In the genomic region with DNA sequence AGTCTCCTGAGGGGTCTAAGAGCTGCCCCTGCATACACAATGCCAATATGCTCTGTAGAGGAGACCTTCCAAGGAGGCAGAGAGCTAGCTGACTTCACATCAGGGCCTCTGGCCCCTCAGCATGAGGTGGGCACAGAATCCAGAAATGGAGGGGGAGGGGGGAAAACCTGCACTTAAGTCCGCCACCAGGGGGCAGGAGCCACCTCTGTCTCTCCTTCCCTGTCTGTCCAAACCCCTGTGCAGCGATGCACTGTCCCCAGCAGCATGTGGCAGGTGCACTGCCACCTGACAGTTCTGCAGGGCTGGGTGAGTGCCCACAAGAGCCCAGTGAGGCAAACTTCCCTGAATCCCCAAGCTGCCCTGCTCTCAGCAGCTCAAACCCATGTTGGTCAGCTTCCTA, we compare ENCODE assay signal across 9 mouse cellular contexts. TPM values are rescaled to one million over a fixed set of nuclear protein-coding genes. Genes with fewer than 3 reads are reported as not detected.
DNase-seq lines count a peak whose midpoint lies in the region; ATAC-seq and TF ChIP-seq lines count a peak whose summit lies in the region.
"Had no signal": no experiment of that assay in that cellular context is flagged by ENCODE, and none has a peak within 500 bp of the region (broad histone marks: within the 10 kb centered on the region; RNA-seq: fewer than 3 reads in every experiment).

No protein-coding gene starts in this region.

- no peaks in the 10 kb centered on the region for H3K4me1 ChIP-seq in heart, embryonic 12.5 days (replicated peaks)
- peaks cover 31% of the 10 kb centered on the region for H3K4me1 ChIP-seq in E14TG2a.4 (replicated peaks; ENCODE audit: low read depth, low read length)
- H3K4me1 ChIP-seq in midbrain, embryonic 14.5 days (ENCODE audit: control insufficient read depth, insufficient read depth, low read length) = no peaks in the 10 kb centered on the region
- H3K4me1 ChIP-seq: limb, embryonic 13.5 days had no signal

- TF ChIP-seq CTCF in E14TG2a.4 (conservative IDR thresholded peaks at IDR 0.05; ENCODE audit: low read length) = peak; percentile 72

- peaks cover 12% of the 10 kb centered on the region; the same call in 1 of the 2 replicates for H3K27me3 ChIP-seq in heart, embryonic 12.5 days (replicated peaks)
- H3K27me3 ChIP-seq in E14TG2a.4 (ENCODE audit: insufficient read depth, low read length) = peaks cover 20% of the 10 kb centered on the region
- no peaks in the 10 kb centered on the region for H3K27me3 ChIP-seq in midbrain, embryonic 14.5 days (ENCODE audit: control insufficient read depth, insufficient read depth, low read length)
- H3K27me3 ChIP-seq: limb, embryonic 13.5 days had no signal

- peaks cover 3% of the 10 kb centered on the region; the same call in 1 of the 2 replicates for H3K9me3 ChIP-seq in heart, embryonic 12.5 days (replicated peaks)
- peaks cover 3% of the 10 kb centered on the region; the same call in 1 of the 2 replicates for H3K9me3 ChIP-seq in E14TG2a.4 (ENCODE audit: low read length)
- no peaks in the 10 kb centered on the region for H3K9me3 ChIP-seq in midbrain, embryonic 14.5 days (ENCODE audit: control insufficient read depth, low read length)

- H3K9ac ChIP-seq in heart, embryonic 12.5 days = no peak overlapping the region
- no peak overlapping the region for H3K9ac ChIP-seq in midbrain, embryonic 14.5 days (replicated peaks; ENCODE audit: low read length)
- H3K9ac ChIP-seq: limb, embryonic 13.5 days had no signal

- no peaks in the 10 kb centered on the region for H3K36me3 ChIP-seq in heart, embryonic 12.5 days
- H3K36me3 ChIP-seq in E14TG2a.4 (ENCODE audit: insufficient read depth, low read length) = no peaks in the 10 kb centered on the region
- H3K36me3 ChIP-seq in midbrain, embryonic 14.5 days (ENCODE audit: control insufficient read depth, insufficient read depth, low read length) = no peaks in the 10 kb centered on the region
- H3K36me3 ChIP-seq: limb, embryonic 13.5 days had no signal

- peak; percentile 25 to 65 for DNase-seq in heart, adult 18-20 months
- DNase-seq in c-Kit-positive CD71-positive TER-119-positive erythroid progenitor cells, embryonic 14.5 days (ENCODE audit: low spot score) = peak; percentile 48
- peak; percentile 75 for DNase-seq in heart, postnatal 4 days
- DNase-seq in layer of hippocampus, postnatal 36 days = peak; percentile 21 to 25
- DNase-seq in midbrain, embryonic 14.5 days = peak; percentile 78
- DNase-seq in testis, postnatal 10 days (ENCODE audit: low spot score) = peak; percentile 75

- WGBS in heart, embryonic 12.5 days = 7% methylated on average over 2 of the region's 2 CpGs
- 0% methylated on average over 2 of the region's 2 CpGs for WGBS in midbrain, embryonic 14.5 days

- ATAC-seq in heart, embryonic 12.5 days (ENCODE audit: insufficient number of reproducible peaks, low FRiP score) = no peak
- ATAC-seq in midbrain, embryonic 14.5 days (ENCODE audit: low FRiP score, low TSS enrichment) = no peak

- H3K27ac ChIP-seq in heart, embryonic 12.5 days (ENCODE audit: poor library complexity, severe bottlenecking) = no peak overlapping the region
- no peak overlapping the region for H3K27ac ChIP-seq in midbrain, embryonic 14.5 days (replicated peaks; ENCODE audit: low read depth, low read length)
- H3K27ac ChIP-seq: limb, embryonic 13.5 days had no signal

- H3K4me3 ChIP-seq in heart, embryonic 12.5 days = no peak overlapping the region
- H3K4me3 ChIP-seq in E14TG2a.4 (replicated peaks; ENCODE audit: low read length) = peak overlapping the region; percentile 48
- no peak overlapping the region for H3K4me3 ChIP-seq in midbrain, embryonic 14.5 days (replicated peaks; ENCODE audit: low read depth, low read length)
- H3K4me3 ChIP-seq: limb, embryonic 13.5 days had no signal

- no peak overlapping the region for H3K4me2 ChIP-seq in heart, embryonic 12.5 days
- no peak overlapping the region for H3K4me2 ChIP-seq in midbrain, embryonic 14.5 days (ENCODE audit: low read length)
- H3K4me2 ChIP-seq: limb, embryonic 13.5 days had no signal

RNA-seq across cellular contexts. Expression of a gene that starts 39.0 kb away (rescaled TPM):
- total RNA-seq in heart, adult 18-20 months (2021) = 1 to 10 TPM; 1.2 to 1.4 TPM
- 0.41 and 0.60 TPM in 2 replicates for polyA plus RNA-seq in heart, embryonic 12.5 days (2016; fragmentation: Nextera tagmentation; extraction: Ambion mirVana)
- under 1 TPM; 0.95 to 0.98 TPM for total RNA-seq in heart, postnatal 4 days (2021)
- 1 to 10 TPM in 1 of 2 experiments, under 1 TPM in 1; 0.43 to 1.3 TPM for total RNA-seq in layer of hippocampus, postnatal 36 days (2021)
- polyA plus RNA-seq in midbrain, embryonic 14.5 days (2014; fragmentation: Nextera tagmentation; extraction: Ambion mirVana) = 0.43 and 0.47 TPM in 2 replicates

RNA-seq across cellular contexts. Expression of a gene that starts 39.3 kb away (rescaled TPM):
- 1 to 10 TPM; 6.3 to 6.9 TPM for total RNA-seq in heart, adult 18-20 months (2021)
- 39.9 and 44.1 TPM in 2 replicates for polyA plus RNA-seq in heart, embryonic 12.5 days (2016; fragmentation: Nextera tagmentation; extraction: Ambion mirVana)
- 10 to 100 TPM; 16.2 to 16.8 TPM for total RNA-seq in heart, postnatal 4 days (2021)
- total RNA-seq in layer of hippocampus, postnatal 36 days (2021) = 10 to 100 TPM; 17.4 to 19.0 TPM
- 35.3 and 38.8 TPM in 2 replicates for polyA plus RNA-seq in midbrain, embryonic 14.5 days (2014; fragmentation: Nextera tagmentation; extraction: Ambion mirVana)

Comparison
In these comparisons a context has a peak if more than half of its experiments do, and no peak if none do; other contexts are left out.
1. DNase-seq: peak in every context shown above with its lines; median percentile 78 in midbrain, embryonic 14.5 days; 75 in heart, postnatal 4 days; 75 in testis, postnatal 10 days; 48 in c-Kit-positive CD71-positive TER-119-positive erythroid progenitor cells, embryonic 14.5 days; 45 in heart, adult 18-20 months; 23 in layer of hippocampus, postnatal 36 days.